Mouse (Mus musculus): ENCODE results near the gene Prkca.

Prkca gene
- long read RNA-seq, experiment 1, partial matches to known transcripts, result 1 of 1 reads
- long read RNA-seq, experiment 1, other reads (novel, unspliced or antisense), result 0 of 1 reads
- long read RNA-seq, experiment 2, partial matches to known transcripts, result 1 of 1 reads
- long read RNA-seq, experiment 2, other reads (novel, unspliced or antisense), result 0 of 1 reads

- intact Hi-C loops (cut with DNase I), result no loop called here
Measured at GRCm38 (mm10) chr11:108343789-108344462, at the start of gene Prkca. Prkca (minus strand) TSS chr11:108343928.

GRCm38 (mm10) chr11:108385666-108386024, 41.9 kb upstream of the Prkca start:
- intact Hi-C loops (cut with DNase I), result no loop called here

DNA sequence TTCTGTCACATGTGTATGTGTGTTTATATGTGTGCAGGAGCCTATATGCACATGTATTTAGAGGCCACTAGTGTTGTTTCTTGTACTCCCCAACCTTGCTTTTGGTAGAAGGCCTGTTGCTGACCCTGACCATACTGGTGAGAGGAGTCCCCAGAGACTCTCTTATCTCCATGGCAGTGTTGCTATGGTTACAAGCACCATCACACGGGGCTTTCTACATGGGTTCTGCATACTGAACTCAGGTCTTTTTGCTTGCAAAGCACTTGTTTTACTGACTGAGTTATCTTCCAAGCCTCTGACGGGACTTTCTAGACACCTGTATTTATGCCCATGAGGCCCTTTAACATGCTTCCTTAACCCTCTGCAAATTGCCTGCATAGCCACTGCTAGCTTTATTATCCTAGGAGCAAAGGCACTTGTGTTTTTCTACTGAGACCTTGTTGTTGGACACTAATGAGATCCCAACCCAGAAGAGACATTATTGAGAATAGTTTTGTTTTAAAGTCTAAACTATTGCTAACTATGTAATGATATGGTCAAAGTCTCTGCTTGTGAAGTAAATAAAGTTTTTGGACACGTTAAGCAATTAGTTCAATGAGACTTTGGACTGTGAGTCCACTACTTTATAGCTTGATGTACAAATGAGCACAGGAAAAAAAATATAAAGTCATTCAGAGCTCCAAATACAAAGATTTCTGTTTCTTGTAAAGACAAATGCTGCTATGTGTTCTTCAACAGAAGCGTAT, 41.4 kb upstream of the Prkca start:
- intact Hi-C loops (cut with DNase I), result no loop called here

GRCm38 (mm10) chr11:108382664-108383063, 38.9 kb upstream of the Prkca start:
- intact Hi-C loops (cut with DNase I), result no loop called here

GRCm38 (mm10) chr11:108378363-108378751, 34.6 kb upstream of the Prkca start:
- intact Hi-C loops (cut with DNase I), result loop anchor here (2.0 kb wide), 2 partner anchors 250 to 348 kb away; no protein-coding TSS in a partner anchor

GRCm38 (mm10) chr11:108377680-108378362, 34.1 kb upstream of the Prkca start:
- intact Hi-C loops (cut with DNase I), result loop anchor here (2.0 kb wide), 2 partner anchors 249 to 347 kb away; no protein-coding TSS in a partner anchor

- intact Hi-C loops (cut with DNase I), result no loop called here
Measured at GRCm38 (mm10) chr11:108376815-108377214, 33.1 kb upstream of the Prkca start.

DNA sequence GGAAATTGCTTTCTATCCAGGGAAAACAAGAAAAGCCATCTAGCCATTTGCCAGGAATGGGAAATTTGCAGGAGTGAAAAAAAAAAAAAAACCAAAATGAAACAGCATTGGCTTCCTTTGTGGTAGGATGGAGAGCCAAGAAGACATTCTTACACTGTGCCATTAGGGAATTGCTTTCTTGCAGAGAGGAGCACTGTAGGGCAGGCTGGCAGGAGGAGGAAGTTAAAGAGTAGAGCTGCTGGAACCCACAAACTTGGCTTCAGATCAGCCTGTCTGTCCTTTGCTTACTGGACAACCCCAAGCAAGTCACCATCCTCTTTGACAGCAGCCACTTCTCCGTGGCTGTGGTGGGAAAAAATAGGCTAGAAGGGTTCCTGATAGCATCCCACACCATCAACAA, 23.3 kb upstream of the Prkca start:
- intact Hi-C loops (cut with DNase I), result no loop called here

GRCm38 (mm10) chr11:108365600-108365999, 21.9 kb upstream of the Prkca start:
- intact Hi-C loops (cut with DNase I), result no loop called here

- intact Hi-C loops (cut with DNase I), result no loop called here
Measured at GRCm38 (mm10) chr11:108364945-108365589, 21.3 kb upstream of the Prkca start.

DNA sequence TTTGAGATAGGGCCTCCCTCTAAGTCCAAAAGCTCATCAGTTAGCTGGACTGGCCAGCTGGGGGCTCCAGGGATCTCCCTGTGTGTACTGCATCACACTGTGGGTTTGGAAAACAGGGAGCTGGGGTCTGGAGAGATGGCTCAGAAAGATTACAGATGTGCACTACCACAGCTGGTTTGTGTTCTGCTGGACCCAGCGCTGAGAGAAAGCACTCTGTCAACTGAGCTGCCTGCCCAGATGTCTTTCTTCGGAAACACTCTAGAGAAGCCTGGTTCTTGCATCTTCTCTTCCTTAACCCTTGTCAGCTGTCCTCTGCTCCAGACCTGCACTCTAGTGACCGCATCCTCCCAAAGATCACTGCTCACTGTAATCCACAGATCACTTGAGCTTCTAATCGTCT, 20.3 kb upstream of the Prkca start:
- intact Hi-C loops (cut with DNase I), result no loop called here

- intact Hi-C loops (cut with DNase I), result no loop called here
Measured at GRCm38 (mm10) chr11:108362965-108363364, 19.2 kb upstream of the Prkca start.

GRCm38 (mm10) chr11:108360983-108361382, 17.3 kb upstream of the Prkca start:
- intact Hi-C loops (cut with DNase I), result no loop called here

DNA sequence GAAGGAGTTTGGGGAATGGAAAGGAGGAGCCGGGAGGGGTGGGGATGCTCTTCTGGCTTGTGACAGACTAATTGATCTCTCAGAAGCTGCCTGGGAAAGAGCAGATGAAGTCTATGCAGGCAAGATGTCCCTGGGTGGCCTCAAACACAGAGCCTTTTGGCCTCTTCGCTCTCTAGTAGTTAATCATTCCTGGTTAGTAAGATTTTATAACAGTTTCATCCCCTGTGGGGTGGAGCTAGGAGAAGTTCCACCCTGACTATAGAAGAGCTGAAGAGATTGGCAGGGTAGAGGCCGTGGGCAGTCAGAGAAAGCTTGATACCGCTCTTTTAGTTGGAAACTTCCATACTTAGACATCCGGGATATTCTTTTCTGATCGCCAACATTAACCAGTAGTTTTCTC, 15.2 kb upstream of the Prkca start:
- intact Hi-C loops (cut with DNase I), result no loop called here

DNA sequence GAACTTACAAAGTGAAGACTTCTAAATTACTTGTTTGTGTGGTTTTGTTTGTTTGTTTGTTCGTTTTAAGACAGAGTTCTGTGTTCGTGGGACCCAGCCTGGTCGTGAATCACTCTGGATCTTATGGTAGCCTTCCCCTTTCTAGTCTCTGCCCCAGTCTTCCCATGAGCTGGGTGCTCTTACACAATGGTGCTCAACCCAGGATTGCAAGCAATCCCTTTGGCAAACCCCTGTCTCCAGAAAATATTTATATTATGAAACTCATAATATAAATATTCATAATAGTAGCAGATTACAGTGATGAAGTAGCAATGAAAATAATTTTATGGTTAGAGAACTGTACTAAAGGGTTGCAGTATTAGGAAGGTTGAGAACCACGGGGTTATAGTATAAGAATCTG, 12.3 kb upstream of the Prkca start:
- intact Hi-C loops (cut with DNase I), result no loop called here

DNA sequence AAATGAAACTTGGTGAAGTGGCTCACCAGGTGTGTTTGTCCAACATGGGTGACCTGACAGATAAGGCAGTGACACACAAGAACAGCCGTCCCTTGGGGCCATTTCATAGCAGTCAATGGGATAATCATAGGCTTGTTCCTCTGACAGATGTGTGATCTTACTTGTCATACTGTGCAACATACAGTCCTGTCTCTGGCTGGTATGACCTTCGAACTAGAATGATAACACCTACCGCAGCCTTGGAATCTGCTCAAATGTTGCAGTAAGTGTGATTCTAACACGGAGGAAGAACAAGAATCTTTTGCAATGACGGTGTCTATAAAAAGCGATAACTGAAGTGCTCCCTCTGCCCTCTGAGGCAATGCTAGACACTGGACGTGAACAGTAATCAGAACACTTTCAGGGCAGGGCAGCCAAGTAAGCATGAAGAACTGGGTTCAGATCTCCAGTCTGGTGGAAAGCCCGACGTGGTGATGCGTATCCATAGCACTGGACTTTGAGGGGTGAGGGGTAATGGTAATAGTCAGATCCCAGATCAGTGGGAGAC, 9.2 kb upstream of the Prkca start:
- intact Hi-C loops (cut with DNase I), result no loop called here

DNA sequence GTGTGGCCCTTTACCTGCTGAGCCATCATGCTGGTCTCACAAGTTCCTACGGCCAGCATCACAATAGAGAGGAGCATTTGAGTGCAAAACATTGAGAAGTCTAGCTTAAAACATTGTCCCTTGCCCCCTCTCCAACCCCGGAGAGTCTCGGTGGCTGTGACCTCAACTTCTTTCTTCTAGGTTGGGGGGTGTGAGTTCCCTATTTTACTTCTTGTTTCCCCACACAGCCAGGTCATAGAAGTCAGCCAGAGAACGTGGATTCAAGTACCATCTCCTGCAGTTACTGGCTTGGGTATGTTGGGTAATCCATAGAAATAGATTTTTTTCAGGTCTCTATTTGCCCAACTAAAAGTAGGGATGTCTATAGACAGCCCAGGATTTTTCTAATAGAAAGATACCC, 7.1 kb upstream of the Prkca start:
- intact Hi-C loops (cut with DNase I), result no loop called here

- intact Hi-C loops (cut with DNase I), result no loop called here
Measured at GRCm38 (mm10) chr11:108345321-108345720, 1.6 kb upstream of the Prkca start.

GRCm38 (mm10) chr11:108344759-108345158, 1.0 kb upstream of the Prkca start:
- intact Hi-C loops (cut with DNase I), result no loop called here

DNA sequence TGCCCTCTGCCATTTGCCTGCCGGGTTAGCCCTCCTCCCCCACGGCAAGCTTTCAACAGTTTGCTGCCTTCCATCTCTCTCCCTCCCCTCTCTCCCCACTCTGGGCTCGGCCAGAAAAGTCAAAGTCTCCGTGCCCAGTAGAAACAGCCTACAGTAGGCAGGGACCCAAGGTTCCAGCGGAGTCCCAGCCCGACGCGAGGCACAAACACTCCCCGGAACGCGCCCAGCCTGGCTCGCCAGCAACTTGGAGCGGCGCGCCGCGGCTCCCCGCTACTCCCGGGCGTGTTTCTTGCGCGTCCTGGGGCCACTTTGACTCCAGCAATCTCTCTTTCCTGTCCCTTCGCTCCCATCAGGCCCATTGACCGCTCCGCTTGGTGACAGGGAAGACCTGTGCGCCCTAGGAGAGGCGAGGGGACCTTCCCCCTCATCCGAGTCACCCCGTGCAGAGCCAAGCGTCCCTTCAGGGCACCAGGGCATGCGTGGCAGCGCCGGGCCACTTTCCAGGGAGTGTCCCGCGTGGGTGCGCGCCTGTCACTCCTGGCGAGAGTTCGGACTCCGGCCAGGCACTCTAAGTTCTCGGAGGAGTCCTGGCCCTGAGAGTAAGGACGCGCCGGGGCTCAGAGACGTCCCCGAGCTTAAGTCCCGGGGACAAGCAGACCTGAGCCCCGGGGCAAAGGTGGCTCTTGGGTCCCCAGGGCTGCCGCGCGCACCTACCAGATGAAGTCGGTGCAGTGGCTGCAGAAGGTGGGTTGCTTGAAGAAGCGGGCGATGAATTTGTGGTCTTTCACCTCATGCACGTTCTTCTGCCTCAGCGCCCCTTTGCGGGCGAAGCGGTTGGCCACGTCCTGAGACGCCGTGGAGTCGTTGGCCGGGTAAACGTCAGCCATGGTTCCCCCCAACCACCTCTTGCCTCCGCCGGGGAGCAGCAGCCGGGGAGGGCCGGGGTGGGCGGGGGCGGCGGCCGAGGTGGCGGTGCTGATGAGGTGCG, 653 bp downstream of the Prkca start, which contains the start of gene Apoh:
Apoh (plus strand) TSS at position 574 of the 988 bp plus-strand sequence.
- intact Hi-C loops (cut with DNase I), result no loop called here

All from adrenal gland (tissue).